Mouse (Mus musculus): ENCODE measurements around the gene Arrb1. TPM values are rescaled to one million over a fixed set of nuclear protein-coding genes. Genes with fewer than 3 reads are reported as not detected.

Gene Arrb1
- polyA plus RNA-seq, 1 experiment from 2014 or later, result 3.3 TPM

DNA sequence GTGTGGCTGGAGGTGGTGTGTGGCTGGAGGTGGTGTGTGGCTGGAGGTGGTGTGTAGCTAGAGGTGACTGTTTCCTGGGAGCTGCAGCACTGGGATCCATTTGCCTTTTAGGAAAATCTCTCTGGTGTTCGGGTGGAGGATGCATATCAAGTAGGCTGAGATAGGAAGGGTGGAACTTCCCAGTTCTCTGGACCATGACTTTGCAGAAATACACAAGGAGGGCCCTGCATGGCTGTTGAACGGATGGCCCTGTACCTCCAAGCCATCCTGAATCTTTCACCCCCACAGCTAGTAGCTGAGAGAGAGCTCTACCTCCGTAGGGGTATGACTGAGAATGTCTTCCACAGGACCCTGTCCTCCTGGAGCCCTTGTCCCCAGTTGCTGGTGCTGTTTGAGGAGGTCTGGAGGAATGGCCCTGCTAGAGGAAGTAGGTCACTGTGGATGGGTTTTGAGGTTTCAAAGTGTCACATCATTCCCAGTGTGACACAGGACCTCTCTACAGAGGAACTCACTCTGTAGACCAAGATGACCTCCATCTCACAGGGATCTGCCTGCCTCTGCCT is 3.8 kb upstream of the Arrb1 start:
- peaks cover 12% of the 10 kb centered on the region for H3K4me1 ChIP-seq (ENCODE audit: control insufficient read depth, insufficient read depth, low read length)
- H3K4me3 ChIP-seq (ENCODE audit: low read depth, low read length), result no peak overlapping the region
- H3K9me3 ChIP-seq (ENCODE audit: control insufficient read depth, low read length), result no peaks in the 10 kb centered on the region
- no peak for DNase-seq (ENCODE audit: low spot score)
- 84% methylated on average over 3 of the region's 3 CpGs for WGBS
- H3K36me3 ChIP-seq (ENCODE audit: control insufficient read depth, insufficient read depth, low read length), result no peaks in the 10 kb centered on the region
- no peak overlapping the region for H3K27ac ChIP-seq (replicated peaks; ENCODE audit: low read depth, low read length)
- no peak for ATAC-seq (ENCODE audit: insufficient number of reproducible peaks, low FRiP score, low TSS enrichment, low read depth)
- H3K27me3 ChIP-seq (ENCODE audit: control insufficient read depth, insufficient read depth, low read length), result no peaks in the 10 kb centered on the region
- no peak overlapping the region for H3K9ac ChIP-seq (ENCODE audit: low read length)
- H3K4me2 ChIP-seq (ENCODE audit: low read depth, severe bottlenecking), result no peak overlapping the region

DNA sequence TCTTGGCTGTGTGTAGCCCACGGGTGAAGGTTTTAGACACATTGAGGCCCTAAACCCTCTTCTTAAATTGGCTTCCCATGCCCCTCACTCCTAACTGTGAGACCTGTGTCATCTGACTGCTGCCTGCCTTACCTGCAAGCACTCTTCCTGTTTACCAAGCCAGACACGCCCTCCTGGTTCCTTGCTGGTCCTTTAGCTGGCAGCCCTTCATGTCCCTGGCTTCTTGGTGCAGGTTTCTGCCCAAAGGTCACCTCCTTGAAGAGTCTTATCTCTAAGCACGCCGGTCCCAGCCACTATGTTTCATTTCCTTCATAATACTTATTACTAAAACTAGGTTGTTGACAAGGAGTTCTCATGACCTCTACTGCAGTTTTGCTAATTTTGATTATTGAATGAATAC is 2.7 kb upstream of the Arrb1 start:
- ATAC-seq (ENCODE audit: insufficient number of reproducible peaks, low FRiP score, low TSS enrichment, low read depth) (no peak), DNase-seq (ENCODE audit: low spot score) (no peak)
- Histone ChIP-seq H3K9me3 (ENCODE audit: control insufficient read depth, low read length) (no peaks in the 10 kb centered on the region), H3K27ac (replicated peaks; ENCODE audit: low read depth, low read length) (no peak overlapping the region), H3K27me3 (ENCODE audit: control insufficient read depth, insufficient read depth, low read length) (no peaks in the 10 kb centered on the region), H3K9ac (ENCODE audit: low read length) (no peak overlapping the region), H3K36me3 (ENCODE audit: control insufficient read depth, insufficient read depth, low read length) (no peaks in the 10 kb centered on the region), H3K4me2 (ENCODE audit: low read depth, severe bottlenecking) (no peak overlapping the region), H3K4me3 (ENCODE audit: low read depth, low read length) (no peak overlapping the region), H3K4me1 (ENCODE audit: control insufficient read depth, insufficient read depth, low read length) (peaks cover 15% of the 10 kb centered on the region)
- WGBS, result 84% methylated on average over 4 of the region's 4 CpGs

- no peak for DNase-seq (ENCODE audit: low spot score)
- no peaks in the 10 kb centered on the region for H3K36me3 ChIP-seq (ENCODE audit: control insufficient read depth, insufficient read depth, low read length)
- no peak for ATAC-seq (ENCODE audit: insufficient number of reproducible peaks, low FRiP score, low TSS enrichment, low read depth)
- H3K4me3 ChIP-seq (ENCODE audit: low read depth, low read length), result no peak overlapping the region
- H3K4me1 ChIP-seq (ENCODE audit: control insufficient read depth, insufficient read depth, low read length), result peaks cover 22% of the 10 kb centered on the region
- 77% methylated on average over 7 of the region's 7 CpGs for WGBS
- H3K27ac ChIP-seq (replicated peaks; ENCODE audit: low read depth, low read length), result no peak overlapping the region
- no peaks in the 10 kb centered on the region for H3K9me3 ChIP-seq (ENCODE audit: control insufficient read depth, low read length)
- H3K27me3 ChIP-seq (ENCODE audit: control insufficient read depth, insufficient read depth, low read length), result no peaks in the 10 kb centered on the region
- H3K9ac ChIP-seq (ENCODE audit: low read length), result no peak overlapping the region
- no peak overlapping the region for H3K4me2 ChIP-seq (ENCODE audit: low read depth, severe bottlenecking)
These were observed 1.7 kb upstream of the Arrb1 start for GRCm38 (mm10) chr7:99533600-99533999.

- Histone ChIP-seq H3K9me3 (ENCODE audit: control insufficient read depth, low read length) (no peaks in the 10 kb centered on the region), H3K4me3 (ENCODE audit: low read depth, low read length) (peak overlapping the region; percentile 65), H3K36me3 (ENCODE audit: control insufficient read depth, insufficient read depth, low read length) (no peaks in the 10 kb centered on the region), H3K27me3 (ENCODE audit: control insufficient read depth, insufficient read depth, low read length) (no peaks in the 10 kb centered on the region), H3K4me2 (ENCODE audit: low read depth, severe bottlenecking) (peak overlapping the region; percentile 95), H3K9ac (ENCODE audit: low read length) (no peak overlapping the region), H3K4me1 (ENCODE audit: control insufficient read depth, insufficient read depth, low read length) (peaks cover 23% of the 10 kb centered on the region), H3K27ac (replicated peaks; ENCODE audit: low read depth, low read length) (no peak overlapping the region)
- ATAC-seq (ENCODE audit: insufficient number of reproducible peaks, low FRiP score, low TSS enrichment, low read depth) (0 out of 2 replicates have a peak, but pooled peaks have one; percentile 6), DNase-seq (ENCODE audit: low spot score) (no peak)
- WGBS, result 27% methylated on average over 5 of the region's 5 CpGs
These were observed 765 bp upstream of the Arrb1 start for GRCm38 (mm10) chr7:99534501-99534900.

GRCm38 (mm10) chr7:99535741-99536501 is 655 bp downstream of the Arrb1 start:
- peak overlapping the region; percentile 95 for H3K4me2 ChIP-seq (ENCODE audit: low read depth, severe bottlenecking)
- ATAC-seq (ENCODE audit: insufficient number of reproducible peaks, low FRiP score, low TSS enrichment, low read depth) (peak; percentile 38; the same call in 1 of the 2 replicates), DNase-seq (ENCODE audit: low spot score) (peak; percentile 44)
- no peaks in the 10 kb centered on the region for H3K27me3 ChIP-seq (ENCODE audit: control insufficient read depth, insufficient read depth, low read length)
- H3K9ac ChIP-seq (ENCODE audit: low read length), result peak overlapping the region; percentile 85
- peak overlapping the region; percentile 56; the same call in 1 of the 2 replicates for H3K27ac ChIP-seq (replicated peaks; ENCODE audit: low read depth, low read length)
- H3K9me3 ChIP-seq (ENCODE audit: control insufficient read depth, low read length), result no peaks in the 10 kb centered on the region
- peaks cover 30% of the 10 kb centered on the region for H3K4me1 ChIP-seq (ENCODE audit: control insufficient read depth, insufficient read depth, low read length)
- H3K4me3 ChIP-seq (ENCODE audit: low read depth, low read length), result peak overlapping the region; percentile 65
- H3K36me3 ChIP-seq (ENCODE audit: control insufficient read depth, insufficient read depth, low read length), result no peaks in the 10 kb centered on the region
- 17% methylated on average over 33 of the region's 46 CpGs for WGBS

GRCm38 (mm10) chr7:99537183-99537756 is 2.0 kb downstream of the Arrb1 start:
- DNase-seq (ENCODE audit: low spot score) (no peak), ATAC-seq (ENCODE audit: insufficient number of reproducible peaks, low FRiP score, low TSS enrichment, low read depth) (no peak)
- no peaks in the 10 kb centered on the region for H3K27me3 ChIP-seq (ENCODE audit: control insufficient read depth, insufficient read depth, low read length)
- H3K4me1 ChIP-seq (ENCODE audit: control insufficient read depth, insufficient read depth, low read length), result peaks cover 30% of the 10 kb centered on the region
- H3K4me3 ChIP-seq (ENCODE audit: low read depth, low read length), result no peak overlapping the region
- no peak overlapping the region for H3K9ac ChIP-seq (ENCODE audit: low read length)
- no peak overlapping the region for H3K27ac ChIP-seq (replicated peaks; ENCODE audit: low read depth, low read length)
- no peaks in the 10 kb centered on the region for H3K9me3 ChIP-seq (ENCODE audit: control insufficient read depth, low read length)
- 56% methylated on average over 5 of the region's 5 CpGs for WGBS
- H3K4me2 ChIP-seq (ENCODE audit: low read depth, severe bottlenecking), result no peak overlapping the region
- no peaks in the 10 kb centered on the region for H3K36me3 ChIP-seq (ENCODE audit: control insufficient read depth, insufficient read depth, low read length)

DNA sequence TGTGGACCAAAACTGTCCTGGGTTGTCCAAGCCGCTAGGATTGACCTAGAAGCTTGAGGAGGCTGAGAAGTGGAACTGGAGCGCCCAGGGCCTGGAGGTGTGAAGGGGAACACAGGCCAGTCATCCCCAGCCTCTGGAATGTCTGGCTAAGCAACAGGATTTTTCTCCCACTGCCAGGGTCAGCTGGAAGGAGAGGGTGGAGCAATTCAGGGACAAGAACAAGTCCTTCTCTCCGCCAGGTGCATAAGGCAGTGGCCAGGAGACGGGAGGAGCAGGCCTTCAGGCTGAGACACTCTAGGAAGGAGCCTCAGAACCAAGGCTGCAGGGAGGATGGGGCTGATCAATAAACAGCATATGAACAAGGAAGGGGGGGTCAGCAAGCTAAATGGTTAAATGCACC is 3.2 kb downstream of the Arrb1 start:
- no peak overlapping the region for H3K9ac ChIP-seq (ENCODE audit: low read length)
- no peaks in the 10 kb centered on the region for H3K36me3 ChIP-seq (ENCODE audit: control insufficient read depth, insufficient read depth, low read length)
- H3K4me2 ChIP-seq (ENCODE audit: low read depth, severe bottlenecking), result no peak overlapping the region
- WGBS, result 68% methylated on average over 4 of the region's 4 CpGs
- H3K27me3 ChIP-seq (ENCODE audit: control insufficient read depth, insufficient read depth, low read length), result no peaks in the 10 kb centered on the region
- ATAC-seq (ENCODE audit: insufficient number of reproducible peaks, low FRiP score, low TSS enrichment, low read depth) (no peak), DNase-seq (ENCODE audit: low spot score) (no peak)
- H3K27ac ChIP-seq (replicated peaks; ENCODE audit: low read depth, low read length), result no peak overlapping the region
- no peaks in the 10 kb centered on the region for H3K9me3 ChIP-seq (ENCODE audit: control insufficient read depth, low read length)
- peaks cover 30% of the 10 kb centered on the region for H3K4me1 ChIP-seq (ENCODE audit: control insufficient read depth, insufficient read depth, low read length)
- H3K4me3 ChIP-seq (ENCODE audit: low read depth, low read length), result no peak overlapping the region

DNA sequence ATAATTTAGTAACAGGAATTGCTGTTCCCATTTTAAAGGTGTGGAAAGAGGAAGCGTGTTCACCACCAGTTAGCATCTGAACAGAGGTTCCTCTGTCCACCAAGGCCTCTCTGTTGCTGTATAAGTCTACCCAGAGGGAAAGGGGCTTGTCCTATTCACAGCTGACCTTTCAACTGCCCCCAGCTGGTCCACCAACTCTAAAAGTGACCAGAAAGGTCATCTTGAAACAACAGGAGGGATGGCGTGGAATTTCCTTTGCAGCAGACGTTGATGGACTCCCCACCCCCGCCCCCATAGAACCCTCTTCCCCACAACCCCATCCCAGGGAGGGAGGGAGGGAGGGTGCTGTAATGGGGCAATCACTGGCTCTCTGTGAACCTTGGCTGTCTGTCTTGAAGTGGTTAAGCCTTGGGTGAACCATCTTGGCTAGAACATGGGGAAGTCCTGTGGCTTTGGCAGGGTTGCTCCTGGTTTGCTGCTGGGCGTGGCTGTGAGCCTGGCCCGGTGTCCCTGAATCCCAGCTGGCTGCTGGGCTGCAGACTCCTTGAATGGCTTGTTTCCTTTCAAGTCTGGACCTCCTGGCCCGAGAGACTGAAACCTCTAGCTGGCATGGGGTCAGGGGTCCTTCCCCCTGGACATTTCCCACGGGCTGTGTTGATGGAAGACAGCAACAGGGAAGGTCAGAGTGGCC is 4.1 kb downstream of the Arrb1 start:
- H3K27me3 ChIP-seq (ENCODE audit: control insufficient read depth, insufficient read depth, low read length), result no peaks in the 10 kb centered on the region
- peaks cover 31% of the 10 kb centered on the region for H3K4me1 ChIP-seq (ENCODE audit: control insufficient read depth, insufficient read depth, low read length)
- ATAC-seq (ENCODE audit: insufficient number of reproducible peaks, low FRiP score, low TSS enrichment, low read depth) (no peak), DNase-seq (ENCODE audit: low spot score) (no peak)
- no peak overlapping the region for H3K9ac ChIP-seq (ENCODE audit: low read length)
- no peak overlapping the region for H3K4me3 ChIP-seq (ENCODE audit: low read depth, low read length)
- H3K27ac ChIP-seq (replicated peaks; ENCODE audit: low read depth, low read length), result no peak overlapping the region
- H3K4me2 ChIP-seq (ENCODE audit: low read depth, severe bottlenecking), result no peak overlapping the region
- H3K9me3 ChIP-seq (ENCODE audit: control insufficient read depth, low read length), result no peaks in the 10 kb centered on the region
- no peaks in the 10 kb centered on the region for H3K36me3 ChIP-seq (ENCODE audit: control insufficient read depth, insufficient read depth, low read length)
- 20% methylated on average over 8 of the region's 8 CpGs for WGBS
